Mouse (Mus musculus) layer of hippocampus, adult 8-10 months (tissue): ENCODE results near the gene Enkur. TPM values are rescaled to one million over a fixed set of nuclear protein-coding genes. Genes with fewer than 3 reads are reported as not detected.
A peak's percentile ranks its signal among the peaks of the same experiment; 100 is the strongest.

Experiments used
- DNase-seq, 2 experiments: peaks; one replicate each; pipeline ENCODE4 v3.0.0; 2022; ENCODE audit warnings: low spot score in 2 of 2
- total RNA-seq, 4 experiments: library from RNA; stranded (reverse); gene quantifications; 2 replicates each; pipeline ENCODE4 v1.2.4; 2022

The Enkur gene
- total RNA-seq, 4 experiments from 2014 or later = 2.2 to 3.2 (median 2.8) TPM

GRCm38 (mm10) chr2:21191232-21191631 lies 13.9 kb downstream of the Enkur start:
- DNase-seq = no peak

- no peak for DNase-seq
Observed at GRCm38 (mm10) chr2:21188610-21189009, 16.6 kb downstream of the Enkur start.

GRCm38 (mm10) chr2:21187576-21187975 lies 17.6 kb downstream of the Enkur start:
- DNase-seq = peak; percentile 35 to 79

GRCm38 (mm10) chr2:21182811-21183210 lies 22.4 kb downstream of the Enkur start:
- DNase-seq = no peak

GRCm38 (mm10) chr2:21179136-21179535 lies 26.0 kb downstream of the Enkur start:
- DNase-seq = no peak

GRCm38 (mm10) chr2:21172797-21173196 lies 32.4 kb downstream of the Enkur start:
- DNase-seq = no peak

- DNase-seq = no peak
Observed at GRCm38 (mm10) chr2:21167916-21168315, 37.2 kb downstream of the Enkur start.

GRCm38 (mm10) chr2:21164296-21164695 lies 40.9 kb downstream of the Enkur start:
- DNase-seq = no peak

GRCm38 (mm10) chr2:21153469-21153868 lies 51.7 kb downstream of the Enkur start:
- no peak for DNase-seq

GRCm38 (mm10) chr2:21147169-21147568 lies 58.0 kb downstream of the Enkur start:
- DNase-seq = no peak

- no peak for DNase-seq
Observed at GRCm38 (mm10) chr2:21146486-21146885, 58.7 kb downstream of the Enkur start.

GRCm38 (mm10) chr2:21142616-21143015 lies 62.5 kb downstream of the Enkur start:
- DNase-seq = no peak

GRCm38 (mm10) chr2:21142204-21142580 lies 63.0 kb downstream of the Enkur start:
- DNase-seq = peak; percentile 17 to 50

- peak in 1 of 2 experiments; percentile 29 for DNase-seq
Observed at GRCm38 (mm10) chr2:21141520-21142203, 63.5 kb downstream of the Enkur start.

GRCm38 (mm10) chr2:21141189-21141519 lies 64.0 kb downstream of the Enkur start:
- no peak for DNase-seq

Other genes with a start within 250 kb of the Enkur start
- 100 to 1,000 TPM; 309 to 366 (median 334) TPM for gene Arhgap21, start 236.5 kb downstream of the Enkur start, total RNA-seq
- gene Thnsl1, start 359 bp upstream of the Enkur start, total RNA-seq = 10 to 100 TPM; 15.6 to 25.5 (median 23.3) TPM
- 10 to 100 TPM; 65.3 to 79.9 (median 71.4) TPM for gene Gpr158, start 162.2 kb upstream of the Enkur start, total RNA-seq